Comparison of ENCODE assay signal across 9 mouse cellular contexts in genomic region chr2:24502963-24503471, GRCm38 (mm10). TPM values are rescaled to one million over a fixed set of nuclear protein-coding genes. Genes with fewer than 3 reads are reported as not detected.
A peak's percentile ranks its signal among the peaks of the same experiment; 100 is the strongest.
DNase-seq lines count a peak whose midpoint lies in the region; ATAC-seq and TF ChIP-seq lines count a peak whose summit lies in the region.
"Had no signal": no experiment of that assay in that cellular context is flagged by ENCODE, and none has a peak within 500 bp of the region (broad histone marks: within the 10 kb centered on the region; RNA-seq: fewer than 3 reads in every experiment).

No protein-coding gene starts in this region.

- no peak for TF ChIP-seq POLR2A in cerebellum, adult 2 months (IDR thresholded peaks at IDR 0.05; ENCODE audit: borderline replicate concordance, insufficient read depth, low read length)

- no peak overlapping the region for H3K27ac ChIP-seq in neural tube, embryonic 12.5 days
- H3K27ac ChIP-seq in cerebellum, adult 2 months (ENCODE audit: insufficient read depth, low read length): no peak overlapping the region

- DNase-seq in cerebellum, adult 9-10 months: peak; percentile 1
- DNase-seq in cerebellum, postnatal 25 days: no peak
- DNase-seq in embryo, embryonic 10 days (ENCODE audit: low spot score): peak; percentile 88
- DNase-seq in heart, postnatal 10 days: peak; percentile 32 to 58
- DNase-seq in kidney, postnatal 4 days: peak; percentile 59 to 70
- DNase-seq in spleen, adult 18-20 months: no peak
- DNase-seq in cerebellum, adult 2 months: no peak

- no peaks in the 10 kb centered on the region for H3K9me3 ChIP-seq in neural tube, embryonic 12.5 days

- WGBS in neural tube, embryonic 12.5 days: 13% methylated on average over 5 of the region's 5 CpGs
- 30% methylated on average over 5 of the region's 5 CpGs for WGBS in cerebellum, adult 2 months

- peaks cover 18% of the 10 kb centered on the region; the same call in 1 of the 2 replicates for H3K27me3 ChIP-seq in neural tube, embryonic 12.5 days (replicated peaks)
- H3K27me3 ChIP-seq in cerebellum, adult 2 months (ENCODE audit: control insufficient read depth, insufficient read depth, low read length): no peaks in the 10 kb centered on the region

- H3K4me2 ChIP-seq in neural tube, embryonic 12.5 days (replicated peaks): no peak overlapping the region

- peak; percentile 93 for ATAC-seq in neural tube, embryonic 12.5 days (ENCODE audit: low FRiP score, low read depth)

- no peak overlapping the region for H3K4me3 ChIP-seq in neural tube, embryonic 12.5 days
- H3K4me3 ChIP-seq in cerebellum, adult 2 months (replicated peaks; ENCODE audit: insufficient read depth, low read depth, low read length): no peak overlapping the region

- no peak for TF ChIP-seq CTCF in cerebellum, adult 2 months (IDR thresholded peaks at IDR 0.05; ENCODE audit: borderline replicate concordance, insufficient read depth, low read depth, low read length)

- intact Hi-C loops in heart, postnatal 10 days (cut with DNase I): no loop called here

- no peak overlapping the region for H3K9ac ChIP-seq in neural tube, embryonic 12.5 days

- no peaks in the 10 kb centered on the region for H3K36me3 ChIP-seq in neural tube, embryonic 12.5 days

- peaks cover 8% of the 10 kb centered on the region; the same call in 1 of the 2 replicates for H3K4me1 ChIP-seq in neural tube, embryonic 12.5 days
- H3K4me1 ChIP-seq in cerebellum, adult 2 months (ENCODE audit: control insufficient read depth, insufficient read depth, low read length): no peaks in the 10 kb centered on the region

RNA-seq across cellular contexts. Expression of gene Pax8, which starts 27.6 kb away (rescaled TPM):
- total RNA-seq in heart, postnatal 10 days (2021): not detected
- polyA plus RNA-seq in neural tube, embryonic 12.5 days (2016; fragmentation: Nextera tagmentation; extraction: Ambion mirVana): 50.0 and 56.2 TPM in 2 replicates
- polyA plus RNA-seq in cerebellum, adult 2 months (2012; rRNA removed): 2.9 and 3.6 TPM in 2 replicates
- polyA plus RNA-seq: limb, embryonic 14.5 days had no signal

Comparison
In these comparisons a context has a peak if more than half of its experiments do, and no peak if none do; other contexts are left out.
1. DNase-seq: peak in cerebellum, adult 9-10 months (single experiment), embryo, embryonic 10 days (single experiment), heart, postnatal 10 days (2 of 2) and kidney, postnatal 4 days (2 of 2); none in cerebellum, postnatal 25 days (0 of 2), spleen, adult 18-20 months (0 of 2) and cerebellum, adult 2 months (0 of 2).
2. RNA of gene Pax8, which starts 27.6 kb away (polyA plus RNA-seq): 50.0 to 56.2 TPM in neural tube, embryonic 12.5 days; 2.9 to 3.6 TPM in cerebellum, adult 2 months; every median in the first group is over 10 times any median in the second.